Mouse (Mus musculus) neutrophil, adult 65 days (primary cell): Measurements from ENCODE around the gene Umod. TPM values are rescaled to one million over a fixed set of nuclear protein-coding genes. Genes with fewer than 3 reads are reported as not detected.

ENCODE experiments used
- total RNA-seq: library from RNA; stranded (reverse); gene quantifications from 2 replicates; pipeline ENCODE4 v1.2.4, GENCODE M21; 2023

The Umod gene
- total RNA-seq: not detected in 2 replicates

GRCm38 (mm10) chr7:119479256-119479655 is at the start of gene Umod:
Gene Umod, minus strand, starts transcription at chr7:119479282.

GRCm38 (mm10) chr7:119523389-119523788 is 44.3 kb upstream of the Umod start, which contains the start of gene Pdilt:
Gene Pdilt, minus strand, starts transcription at chr7:119523489.

DNA sequence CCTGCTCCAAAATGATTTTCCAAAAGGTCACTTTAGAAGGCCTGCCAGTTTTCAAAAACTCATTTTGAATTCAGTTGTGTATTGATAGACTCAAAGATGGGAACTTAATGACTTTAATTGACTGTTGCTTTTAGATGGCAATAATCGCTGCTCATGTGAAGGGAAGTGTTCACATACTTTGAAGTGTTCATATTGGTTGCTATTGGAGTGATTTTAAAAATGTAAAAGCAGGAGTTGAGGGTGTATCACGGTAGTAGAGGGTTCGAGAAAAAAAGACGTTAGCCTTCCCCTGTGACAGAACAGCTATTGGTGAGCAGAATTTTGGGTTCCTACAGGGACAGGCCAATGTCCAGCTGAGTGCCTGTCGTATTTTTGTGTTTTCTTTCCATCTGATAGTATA is 40.1 kb upstream of the Umod start, which contains the start of gene Acsm5:
Gene Acsm5 (plus strand): TSS at position 301 of the 400 bp plus-strand sequence.

DNA sequence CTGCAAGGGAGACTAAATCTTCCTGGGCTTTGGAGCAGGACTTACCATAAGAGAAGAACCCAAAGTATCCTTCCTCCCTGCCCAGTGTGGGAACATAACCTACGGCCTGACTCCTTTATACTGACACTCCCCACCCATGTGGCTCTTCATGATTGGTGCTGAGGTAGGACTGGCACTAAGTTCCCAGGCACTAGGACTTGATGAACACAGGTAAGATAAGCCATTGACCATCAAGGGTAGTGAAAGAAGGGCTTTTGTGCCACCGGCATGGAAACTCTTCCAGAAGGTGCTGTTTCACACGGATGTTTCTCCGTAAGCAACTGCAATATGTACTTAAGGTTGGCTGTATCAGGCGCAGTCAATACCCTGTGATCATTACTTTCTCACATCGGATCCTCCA is 19.9 kb downstream of the Umod start, which contains the start of gene Gp2:
Gene Gp2 (minus strand): TSS at position 101 of the 400 bp plus-strand sequence.

Other genes starting within 250 kb of the Umod start
- not detected in 2 replicates for gene Gp2, start 20.0 kb downstream of the Umod start, total RNA-seq
- gene Acsm5, start 40.2 kb upstream of the Umod start, total RNA-seq: not detected in 2 replicates
- gene Pdilt, start 44.2 kb upstream of the Umod start, total RNA-seq: not detected in 2 replicates
- gene Acsm2, start 75.1 kb upstream of the Umod start, total RNA-seq: not detected in 2 replicates
- not detected in 2 replicates for gene Acsm1, start 127.7 kb upstream of the Umod start, total RNA-seq
- gene Acsm4, start 210.7 kb upstream of the Umod start, total RNA-seq: not detected in 2 replicates
- 13.7 and 18.0 TPM in 2 replicates for gene Thumpd1, start 241.5 kb upstream of the Umod start, total RNA-seq